Mouse (Mus musculus): ENCODE measurements at regions not wholly inside any gene's neighbourhood (a gene's known extent, or its start where the extent isn't known, plus 50 kb on each side); places are given as distances from the start of the nearest gene placed in this dataset.
"Not testable (repeated sequence)": the region's sequence is repeated elsewhere in the genome, so short reads cannot be mapped to it uniquely, and the experiment has no call there.

DNA sequence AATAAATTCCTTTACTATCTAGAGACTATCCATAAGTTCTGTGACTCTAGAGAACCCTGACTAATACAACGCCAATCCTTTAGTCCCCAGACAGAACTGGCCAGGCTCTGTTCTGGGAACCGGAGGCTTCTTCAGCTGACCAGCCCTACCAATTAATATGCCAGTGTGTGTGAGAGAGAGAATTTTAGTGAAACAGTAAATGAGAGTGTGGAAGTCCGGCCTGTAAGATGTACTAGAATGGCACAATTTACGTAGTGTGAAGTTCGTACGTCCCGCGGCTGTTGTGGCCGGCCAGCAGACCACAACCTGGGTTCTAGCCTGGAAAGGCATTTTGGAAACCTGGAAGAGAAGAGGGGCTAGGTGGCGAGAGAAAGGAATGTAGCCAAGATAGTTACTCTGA lies 83.7 kb upstream of the Lemd2 start:
- H3K27ac ChIP-seq (ENCODE audit: low read depth, low read length); H3K4me3 ChIP-seq (ENCODE audit: low read depth, low read length); H3K9ac ChIP-seq (ENCODE audit: low read depth, low read length); H3K9me3 ChIP-seq (ENCODE audit: control insufficient read depth, low read length); H3K4me2 ChIP-seq; ATAC-seq (replicated peaks; ENCODE audit: low FRiP score); H3K27me3 ChIP-seq (replicated peaks; ENCODE audit: control insufficient read depth, insufficient read depth, low read length); DNase-seq (ENCODE audit: low spot score); H3K36me3 ChIP-seq (ENCODE audit: control insufficient read depth, insufficient read depth, low read length); H3K4me1 ChIP-seq (replicated peaks; ENCODE audit: control insufficient read depth, insufficient read depth, low read length): not testable (repeated sequence)
- 96% methylated on average over 9 of the region's 10 CpGs for WGBS

- H3K9ac ChIP-seq (ENCODE audit: low read depth, low read length), result no peak overlapping the region
- DNase-seq (ENCODE audit: low spot score) (no peak), ATAC-seq (replicated peaks; ENCODE audit: low FRiP score) (no peak)
- H3K27ac ChIP-seq (ENCODE audit: low read depth, low read length), result no peak overlapping the region
- WGBS, result 74% methylated on average over 9 of the region's 9 CpGs
- H3K27me3 ChIP-seq (replicated peaks; ENCODE audit: control insufficient read depth, insufficient read depth, low read length), result no peaks in the 10 kb centered on the region
- no peak overlapping the region for H3K4me2 ChIP-seq
- no peak overlapping the region for H3K4me3 ChIP-seq (ENCODE audit: low read depth, low read length)
- no peaks in the 10 kb centered on the region for H3K4me1 ChIP-seq (replicated peaks; ENCODE audit: control insufficient read depth, insufficient read depth, low read length)
- H3K36me3 ChIP-seq (ENCODE audit: control insufficient read depth, insufficient read depth, low read length), result no peaks in the 10 kb centered on the region
- peaks cover 8% of the 10 kb centered on the region for H3K9me3 ChIP-seq (ENCODE audit: control insufficient read depth, low read length)
Observed at GRCm38 (mm10) chr17:27281241-27281640, 77.0 kb upstream of the Lemd2 start.

GRCm38 (mm10) chr17:27279491-27280288 lies 75.4 kb upstream of the Lemd2 start:
- H3K36me3 ChIP-seq (ENCODE audit: control insufficient read depth, insufficient read depth, low read length); H3K4me2 ChIP-seq; H3K4me3 ChIP-seq (ENCODE audit: low read depth, low read length); ATAC-seq (replicated peaks; ENCODE audit: low FRiP score); H3K9ac ChIP-seq (ENCODE audit: low read depth, low read length); H3K27me3 ChIP-seq (replicated peaks; ENCODE audit: control insufficient read depth, insufficient read depth, low read length); H3K27ac ChIP-seq (ENCODE audit: low read depth, low read length); H3K4me1 ChIP-seq (replicated peaks; ENCODE audit: control insufficient read depth, insufficient read depth, low read length); DNase-seq (ENCODE audit: low spot score): not testable (repeated sequence)
- 90% methylated on average over 17 of the region's 17 CpGs for WGBS
- H3K9me3 ChIP-seq (ENCODE audit: control insufficient read depth, low read length), result peaks cover 14% of the 10 kb centered on the region

DNA sequence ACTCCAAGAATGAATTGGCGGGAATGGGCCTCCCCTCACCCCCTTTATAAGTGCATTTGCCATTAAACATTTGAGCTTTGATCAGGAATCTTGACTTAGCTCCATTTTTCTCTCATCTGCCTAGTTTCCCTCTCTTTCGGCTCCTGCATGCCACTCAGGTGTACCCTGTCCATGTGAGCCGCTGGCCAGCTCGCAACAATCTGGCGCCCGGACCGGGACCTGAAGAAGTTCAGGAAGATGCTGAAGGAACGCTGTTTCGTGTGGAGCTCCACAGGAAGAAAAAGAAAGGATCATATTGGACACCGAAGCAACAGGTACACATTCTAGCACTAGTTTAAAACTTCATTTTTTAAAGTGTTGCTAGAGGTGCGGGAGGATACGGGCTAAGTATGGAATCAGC lies 73.5 kb upstream of the Lemd2 start:
- H3K4me3 ChIP-seq (ENCODE audit: low read depth, low read length); ATAC-seq (replicated peaks; ENCODE audit: low FRiP score): not testable (repeated sequence)
- 92% methylated on average over 12 of the region's 12 CpGs for WGBS

GRCm38 (mm10) chr17:27271756-27272155 lies 67.5 kb upstream of the Lemd2 start:
- H3K36me3 ChIP-seq (ENCODE audit: control insufficient read depth, insufficient read depth, low read length); H3K4me3 ChIP-seq (ENCODE audit: low read depth, low read length); H3K4me1 ChIP-seq (replicated peaks; ENCODE audit: control insufficient read depth, insufficient read depth, low read length); H3K27me3 ChIP-seq (replicated peaks; ENCODE audit: control insufficient read depth, insufficient read depth, low read length); ATAC-seq (replicated peaks; ENCODE audit: low FRiP score); DNase-seq (ENCODE audit: low spot score); H3K4me2 ChIP-seq; H3K9ac ChIP-seq (ENCODE audit: low read depth, low read length); H3K27ac ChIP-seq (ENCODE audit: low read depth, low read length); H3K9me3 ChIP-seq (ENCODE audit: control insufficient read depth, low read length): not testable (repeated sequence)
- 89% methylated on average over 12 of the region's 12 CpGs for WGBS

More for the DNA sequence above, 73.5 kb upstream of the Lemd2 start:
- H3K36me3 ChIP-seq (ENCODE audit: control insufficient read depth, insufficient read depth, low read length); H3K4me2 ChIP-seq; H3K9ac ChIP-seq (ENCODE audit: low read depth, low read length); H3K27me3 ChIP-seq (replicated peaks; ENCODE audit: control insufficient read depth, insufficient read depth, low read length); DNase-seq (ENCODE audit: low spot score); H3K4me1 ChIP-seq (replicated peaks; ENCODE audit: control insufficient read depth, insufficient read depth, low read length); H3K27ac ChIP-seq (ENCODE audit: low read depth, low read length): not testable (repeated sequence)
- peaks cover 14% of the 10 kb centered on the region for H3K9me3 ChIP-seq (ENCODE audit: control insufficient read depth, low read length)

DNA sequence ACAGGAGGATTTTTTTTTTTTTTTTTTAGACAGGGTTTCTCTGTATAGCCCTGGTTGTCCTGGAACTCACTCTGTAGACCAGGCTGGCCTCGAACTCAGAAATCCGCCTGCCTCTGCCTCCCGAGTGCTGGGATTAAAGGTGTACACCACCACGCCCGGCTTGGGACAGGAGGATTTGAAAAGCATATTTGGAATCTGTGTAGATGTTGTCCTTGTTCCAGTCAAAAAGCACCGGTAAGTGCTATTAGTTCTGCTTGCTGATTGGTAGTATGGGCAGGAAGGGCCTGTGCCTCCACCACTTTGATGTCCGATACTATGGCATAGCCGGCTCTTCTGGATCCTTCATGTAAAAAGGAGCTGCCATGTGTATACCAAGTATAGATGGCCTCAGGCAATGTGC lies 66.5 kb upstream of the Lemd2 start:
- H3K4me2 ChIP-seq; ATAC-seq (replicated peaks; ENCODE audit: low FRiP score); H3K27me3 ChIP-seq (replicated peaks; ENCODE audit: control insufficient read depth, insufficient read depth, low read length); H3K9ac ChIP-seq (ENCODE audit: low read depth, low read length); H3K4me3 ChIP-seq (ENCODE audit: low read depth, low read length); DNase-seq (ENCODE audit: low spot score); H3K9me3 ChIP-seq (ENCODE audit: control insufficient read depth, low read length); H3K4me1 ChIP-seq (replicated peaks; ENCODE audit: control insufficient read depth, insufficient read depth, low read length); H3K36me3 ChIP-seq (ENCODE audit: control insufficient read depth, insufficient read depth, low read length); H3K27ac ChIP-seq (ENCODE audit: low read depth, low read length): not testable (repeated sequence)
- WGBS, result 89% methylated on average over 8 of the region's 8 CpGs

DNA sequence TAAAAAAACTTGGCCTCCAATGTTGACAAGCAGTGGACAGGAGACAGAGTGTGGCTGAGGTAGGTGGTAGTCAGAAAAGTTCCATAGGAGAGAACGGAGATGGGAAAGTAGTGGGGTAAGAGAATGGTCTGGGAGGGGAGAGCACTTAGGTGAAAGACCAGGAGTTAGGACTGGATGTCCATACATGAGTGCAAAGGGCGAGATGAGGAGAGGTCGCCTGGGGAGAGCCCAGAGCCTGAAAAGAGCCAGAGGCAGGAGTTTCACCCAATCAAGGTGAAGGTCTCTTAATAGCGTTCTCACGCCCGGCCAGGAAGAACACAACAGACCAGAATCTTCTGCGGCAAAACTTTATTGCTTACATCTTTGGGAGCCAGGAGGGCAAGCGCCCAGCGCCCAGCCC lies 60.3 kb upstream of the Lemd2 start:
- not testable (repeated sequence) for ATAC-seq (replicated peaks; ENCODE audit: low FRiP score); H3K4me2 ChIP-seq; H3K27ac ChIP-seq (ENCODE audit: low read depth, low read length); H3K4me3 ChIP-seq (ENCODE audit: low read depth, low read length); H3K36me3 ChIP-seq (ENCODE audit: control insufficient read depth, insufficient read depth, low read length); H3K27me3 ChIP-seq (replicated peaks; ENCODE audit: control insufficient read depth, insufficient read depth, low read length); H3K9ac ChIP-seq (ENCODE audit: low read depth, low read length); H3K9me3 ChIP-seq (ENCODE audit: control insufficient read depth, low read length); H3K4me1 ChIP-seq (replicated peaks; ENCODE audit: control insufficient read depth, insufficient read depth, low read length); DNase-seq (ENCODE audit: low spot score)
- 88% methylated on average over 7 of the region's 9 CpGs for WGBS

DNA sequence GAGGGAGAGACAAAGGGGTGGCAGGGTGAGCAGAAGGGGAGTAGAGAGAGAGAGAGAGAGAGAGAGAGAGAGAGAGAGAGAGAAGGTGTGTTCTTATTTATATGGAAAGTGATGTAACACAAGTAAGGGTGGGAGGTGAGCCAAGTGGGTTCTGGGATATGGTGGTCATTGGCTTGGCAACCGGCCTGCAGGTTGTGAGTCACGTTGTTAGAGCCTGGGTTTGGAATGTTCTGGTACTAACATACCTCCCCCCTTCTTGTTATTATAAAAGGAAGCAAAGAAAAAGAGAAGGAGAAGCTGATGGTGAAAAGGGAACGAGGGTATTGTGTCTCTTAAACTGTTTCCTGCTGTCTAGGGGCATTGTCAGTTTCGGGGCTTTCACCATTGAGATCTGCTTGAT lies 58.3 kb upstream of the Lemd2 start:
- WGBS, result 61% methylated on average over 4 of the region's 4 CpGs
- H3K4me1 ChIP-seq (replicated peaks; ENCODE audit: control insufficient read depth, insufficient read depth, low read length), result no peaks in the 10 kb centered on the region
- H3K9me3 ChIP-seq (ENCODE audit: control insufficient read depth, low read length), result peaks cover 2% of the 10 kb centered on the region; the same call in 1 of the 2 replicates
- no peak overlapping the region for H3K27ac ChIP-seq (ENCODE audit: low read depth, low read length)
- no peak overlapping the region for H3K4me2 ChIP-seq
- H3K36me3 ChIP-seq (ENCODE audit: control insufficient read depth, insufficient read depth, low read length), result no peaks in the 10 kb centered on the region
- no peak overlapping the region for H3K4me3 ChIP-seq (ENCODE audit: low read depth, low read length)
- DNase-seq (ENCODE audit: low spot score) (no peak), ATAC-seq (replicated peaks; ENCODE audit: low FRiP score) (no peak)
- no peak overlapping the region for H3K9ac ChIP-seq (ENCODE audit: low read depth, low read length)
- no peaks in the 10 kb centered on the region for H3K27me3 ChIP-seq (replicated peaks; ENCODE audit: control insufficient read depth, insufficient read depth, low read length)

DNA sequence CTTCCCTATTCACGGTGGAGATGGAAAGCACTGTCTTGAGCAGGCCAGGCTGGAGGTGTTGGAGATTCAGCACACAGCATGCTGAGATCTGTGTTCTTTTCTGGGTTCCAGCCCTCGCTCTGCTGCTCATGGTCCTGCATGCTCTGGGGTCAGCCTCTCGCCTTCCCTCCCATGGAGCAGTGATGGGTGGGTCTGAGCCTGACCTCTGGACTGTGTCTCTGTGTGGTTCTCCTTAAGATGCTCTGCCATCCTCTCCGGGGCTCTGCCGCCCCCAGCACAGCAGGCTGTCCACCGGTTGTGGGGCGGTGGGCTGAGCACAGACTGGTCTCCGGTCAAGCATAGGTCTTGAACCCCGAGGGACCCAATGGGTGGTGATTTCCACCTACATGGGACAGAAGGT lies 57.7 kb upstream of the Lemd2 start:
- ATAC-seq (replicated peaks; ENCODE audit: low FRiP score) (no peak), DNase-seq (ENCODE audit: low spot score) (no peak)
- Histone ChIP-seq H3K9ac (ENCODE audit: low read depth, low read length) (no peak overlapping the region), H3K9me3 (ENCODE audit: control insufficient read depth, low read length) (peaks cover 2% of the 10 kb centered on the region; the same call in 1 of the 2 replicates), H3K4me2 (no peak overlapping the region), H3K27me3 (replicated peaks; ENCODE audit: control insufficient read depth, insufficient read depth, low read length) (no peaks in the 10 kb centered on the region), H3K4me3 (ENCODE audit: low read depth, low read length) (no peak overlapping the region), H3K36me3 (ENCODE audit: control insufficient read depth, insufficient read depth, low read length) (no peaks in the 10 kb centered on the region), H3K4me1 (replicated peaks; ENCODE audit: control insufficient read depth, insufficient read depth, low read length) (no peaks in the 10 kb centered on the region), H3K27ac (ENCODE audit: low read depth, low read length) (no peak overlapping the region)
- 81% methylated on average over 9 of the region's 9 CpGs for WGBS
